ENCODE assay signal across 21 mouse cellular contexts in the genomic region with DNA sequence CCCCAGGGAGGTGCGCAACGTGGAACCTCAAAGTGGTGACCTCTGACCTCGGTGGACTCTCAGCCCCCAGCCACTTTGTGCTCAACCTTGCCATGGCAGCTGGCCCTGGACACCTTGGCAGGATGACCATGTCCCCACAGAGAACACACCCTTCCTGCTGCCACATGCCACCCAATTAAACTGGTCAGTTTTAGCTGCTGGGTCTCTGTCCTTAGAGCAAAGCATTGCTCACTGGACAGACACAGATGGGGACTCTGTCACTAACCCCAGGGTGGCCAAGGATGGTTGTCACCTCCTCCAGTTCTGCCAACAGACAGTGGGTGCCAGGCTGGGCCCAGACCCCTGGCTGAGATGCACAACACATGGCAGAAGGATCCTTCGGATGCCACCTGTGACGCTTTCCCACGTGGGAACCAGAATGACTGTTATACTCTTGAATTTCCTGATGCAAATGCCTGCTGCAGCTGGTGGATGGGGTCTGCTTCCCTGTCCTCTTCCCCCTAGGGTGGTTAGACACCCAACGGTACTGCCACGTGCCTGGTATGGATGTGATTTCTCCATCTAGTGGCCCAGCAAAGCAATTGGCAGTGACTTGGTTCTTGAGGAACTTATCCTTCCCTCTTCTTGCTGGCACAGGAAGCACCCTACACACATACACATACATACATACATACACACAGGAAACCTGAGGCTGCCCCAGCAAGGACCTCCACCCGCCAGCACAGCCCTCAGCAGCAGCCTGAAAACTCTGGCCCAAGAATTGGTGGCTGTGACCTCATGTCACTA.
DNase-seq lines count a peak whose midpoint lies in the region; ATAC-seq and TF ChIP-seq lines count a peak whose summit lies in the region.
"Had no signal": no experiment of that assay in that cellular context is flagged by ENCODE, and none has a peak within 500 bp of the region (broad histone marks: within the 10 kb centered on the region; RNA-seq: fewer than 3 reads in every experiment).

No protein-coding gene starts in this region.

- no peak for DNase-seq in forebrain, postnatal 0 days
- DNase-seq in layer of hippocampus, adult 2 months (ENCODE audit: low spot score in 2 of 2), result peak in 1 of 2 experiments; percentile 7
- DNase-seq in layer of hippocampus, postnatal 36 days, result no peak
- no peak for DNase-seq in midbrain, postnatal 0 days (ENCODE audit: low spot score)
- DNase-seq in midbrain, embryonic 10.5 days (ENCODE audit: low spot score), result no peak
- no peak for DNase-seq in stomach, postnatal 0 days (ENCODE audit: low spot score)
- DNase-seq in adrenal gland, postnatal 14 days, result no peak
- DNase-seq: adrenal gland, postnatal 10 days; B cell, adult 2 months; embryo, embryonic 11 days; heart, adult 2 months; heart, postnatal 14 days; kidney, adult 9 months; kidney, postnatal 4 days had no signal

- H3K9ac ChIP-seq in forebrain, postnatal 0 days, result no peak overlapping the region
- H3K9ac ChIP-seq in forebrain, embryonic 13.5 days, result no peak overlapping the region
- H3K9ac ChIP-seq in midbrain, postnatal 0 days (replicated peaks; ENCODE audit: low read length, poor library complexity, severe bottlenecking), result no peak overlapping the region
- no peak overlapping the region for H3K9ac ChIP-seq in stomach, postnatal 0 days (ENCODE audit: low read length)
- H3K9ac ChIP-seq: embryonic facial prominence, embryonic 15.5 days; forebrain, embryonic 12.5 days; hindbrain, embryonic 15.5 days; liver, embryonic 14.5 days; midbrain, embryonic 13.5 days had no signal

- H3K27me3 ChIP-seq in forebrain, postnatal 0 days (ENCODE audit: insufficient read depth, low read length), result no peaks in the 10 kb centered on the region
- H3K27me3 ChIP-seq in forebrain, embryonic 13.5 days, result no peaks in the 10 kb centered on the region
- H3K27me3 ChIP-seq in midbrain, postnatal 0 days (ENCODE audit: insufficient read depth, low read length), result no peaks in the 10 kb centered on the region
- H3K27me3 ChIP-seq in midbrain, embryonic 10.5 days (ENCODE audit: low read depth, poor library complexity, severe bottlenecking), result no peaks in the 10 kb centered on the region
- H3K27me3 ChIP-seq in stomach, postnatal 0 days (ENCODE audit: control insufficient read depth, insufficient read depth, low read length), result no peaks in the 10 kb centered on the region
- H3K27me3 ChIP-seq: embryonic facial prominence, embryonic 15.5 days; forebrain, embryonic 12.5 days; hindbrain, embryonic 15.5 days; midbrain, embryonic 13.5 days had no signal

- H3K4me2 ChIP-seq in forebrain, postnatal 0 days (ENCODE audit: low read depth), result no peak overlapping the region
- no peak overlapping the region for H3K4me2 ChIP-seq in forebrain, embryonic 13.5 days
- H3K4me2 ChIP-seq in midbrain, postnatal 0 days (ENCODE audit: low read depth, low read length, poor library complexity, severe bottlenecking), result no peak overlapping the region
- no peak overlapping the region for H3K4me2 ChIP-seq in stomach, postnatal 0 days (replicated peaks; ENCODE audit: low read depth)
- H3K4me2 ChIP-seq: embryonic facial prominence, embryonic 15.5 days; forebrain, embryonic 12.5 days; hindbrain, embryonic 15.5 days; midbrain, embryonic 13.5 days had no signal

- H3K4me3 ChIP-seq in forebrain, postnatal 0 days (ENCODE audit: low read depth, low read length), result no peak overlapping the region
- H3K4me3 ChIP-seq in forebrain, embryonic 13.5 days, result no peak overlapping the region
- H3K4me3 ChIP-seq in layer of hippocampus, adult 2 months, result no peak overlapping the region
- H3K4me3 ChIP-seq in midbrain, postnatal 0 days (ENCODE audit: low read depth, low read length), result no peak overlapping the region
- H3K4me3 ChIP-seq in midbrain, embryonic 10.5 days, result no peak overlapping the region
- no peak overlapping the region for H3K4me3 ChIP-seq in stomach, postnatal 0 days (ENCODE audit: low read depth, low read length)
- H3K4me3 ChIP-seq: embryonic facial prominence, embryonic 15.5 days; forebrain, embryonic 12.5 days; heart, adult 2 months; hindbrain, embryonic 15.5 days; limb, embryonic 10.5 days; midbrain, embryonic 13.5 days had no signal

- no peak for ATAC-seq in forebrain, postnatal 0 days
- no peak for ATAC-seq in forebrain, embryonic 13.5 days
- ATAC-seq in midbrain, postnatal 0 days (ENCODE audit: low FRiP score), result no peak
- ATAC-seq in stomach, postnatal 0 days (ENCODE audit: low FRiP score, low TSS enrichment), result no peak
- ATAC-seq: midbrain, embryonic 13.5 days had no signal

- H3K4me1 ChIP-seq in forebrain, postnatal 0 days (ENCODE audit: insufficient read depth), result no peaks in the 10 kb centered on the region
- H3K4me1 ChIP-seq in forebrain, embryonic 13.5 days, result no peaks in the 10 kb centered on the region
- no peaks in the 10 kb centered on the region for H3K4me1 ChIP-seq in midbrain, postnatal 0 days (ENCODE audit: insufficient read depth, low read length)
- peaks cover 2% of the 10 kb centered on the region; the same call in 1 of the 2 replicates for H3K4me1 ChIP-seq in midbrain, embryonic 10.5 days
- H3K4me1 ChIP-seq in stomach, postnatal 0 days (replicated peaks; ENCODE audit: control insufficient read depth, insufficient read depth), result no peaks in the 10 kb centered on the region
- H3K4me1 ChIP-seq: embryonic facial prominence, embryonic 15.5 days; forebrain, embryonic 12.5 days; hindbrain, embryonic 15.5 days; limb, embryonic 10.5 days; midbrain, embryonic 13.5 days had no signal

- no peak overlapping the region for H3K27ac ChIP-seq in forebrain, postnatal 0 days (ENCODE audit: low read depth, low read length)
- no peak overlapping the region for H3K27ac ChIP-seq in forebrain, embryonic 13.5 days
- no peak overlapping the region for H3K27ac ChIP-seq in layer of hippocampus, adult 2 months
- H3K27ac ChIP-seq in midbrain, postnatal 0 days (ENCODE audit: low read depth, low read length), result no peak overlapping the region
- no peak overlapping the region for H3K27ac ChIP-seq in midbrain, embryonic 10.5 days (replicated peaks)
- H3K27ac ChIP-seq in stomach, postnatal 0 days (replicated peaks), result no peak overlapping the region
- H3K27ac ChIP-seq: embryonic facial prominence, embryonic 15.5 days; forebrain, embryonic 12.5 days; heart, adult 2 months; hindbrain, embryonic 15.5 days; limb, embryonic 10.5 days; liver, embryonic 14.5 days; midbrain, embryonic 13.5 days had no signal

- H3K9me3 ChIP-seq in forebrain, postnatal 0 days (ENCODE audit: low read length), result no peaks in the 10 kb centered on the region
- H3K9me3 ChIP-seq in forebrain, embryonic 13.5 days (replicated peaks), result no peaks in the 10 kb centered on the region
- H3K9me3 ChIP-seq in midbrain, postnatal 0 days (ENCODE audit: low read length), result no peaks in the 10 kb centered on the region
- no peaks in the 10 kb centered on the region for H3K9me3 ChIP-seq in midbrain, embryonic 10.5 days (replicated peaks)
- H3K9me3 ChIP-seq in stomach, postnatal 0 days (ENCODE audit: control insufficient read depth, low read length), result no peaks in the 10 kb centered on the region
- H3K9me3 ChIP-seq: embryonic facial prominence, embryonic 15.5 days; forebrain, embryonic 12.5 days; hindbrain, embryonic 15.5 days; limb, embryonic 10.5 days; midbrain, embryonic 13.5 days had no signal

- 78% methylated on average over 9 of the region's 9 CpGs for WGBS in forebrain, postnatal 0 days
- WGBS in forebrain, embryonic 13.5 days, result 86% methylated on average over 9 of the region's 9 CpGs
- WGBS in midbrain, postnatal 0 days, result 83% methylated on average over 9 of the region's 9 CpGs
- WGBS in midbrain, embryonic 10.5 days, result 81% methylated on average over 9 of the region's 9 CpGs
- 85% methylated on average over 9 of the region's 9 CpGs for WGBS in stomach, postnatal 0 days

- peak; percentile 38 for TF ChIP-seq CTCF in forebrain, postnatal 0 days (IDR thresholded peaks at IDR 0.05; ENCODE audit: low read depth)
- TF ChIP-seq CTCF in layer of hippocampus, adult 2 months (conservative IDR thresholded peaks at IDR 0.05), result peak; percentile 69
- peak; percentile 42 for TF ChIP-seq CTCF in midbrain, postnatal 0 days (IDR thresholded peaks at IDR 0.05)
- TF ChIP-seq CTCF in stomach, postnatal 0 days (IDR thresholded peaks at IDR 0.05; ENCODE audit: low read depth), result peak; percentile 32

- no peaks in the 10 kb centered on the region for H3K36me3 ChIP-seq in forebrain, postnatal 0 days (ENCODE audit: insufficient read depth)
- 0 out of 2 replicates have a peak, but pooled peaks cover 5% of the 10 kb centered on the region for H3K36me3 ChIP-seq in forebrain, embryonic 13.5 days (ENCODE audit: poor library complexity, severe bottlenecking)
- H3K36me3 ChIP-seq in midbrain, postnatal 0 days (ENCODE audit: insufficient read depth, low read length), result 0 out of 2 replicates have a peak, but pooled peaks cover 4% of the 10 kb centered on the region
- H3K36me3 ChIP-seq in midbrain, embryonic 10.5 days, result no peaks in the 10 kb centered on the region
- H3K36me3 ChIP-seq in stomach, postnatal 0 days (ENCODE audit: control insufficient read depth, insufficient read depth, low read length), result no peaks in the 10 kb centered on the region
- H3K36me3 ChIP-seq: embryonic facial prominence, embryonic 15.5 days; forebrain, embryonic 12.5 days; hindbrain, embryonic 15.5 days; limb, embryonic 10.5 days had no signal

- no peak for TF ChIP-seq EP300 in stomach, postnatal 0 days (optimal IDR thresholded peaks at IDR 0.05)
